Mouse (Mus musculus): Measurements from ENCODE around the gene Tcp10c.
"Not testable (repeated sequence)": the region's sequence is repeated elsewhere in the genome, so short reads cannot be mapped to it uniquely, and the experiment has no call there.

Gene Tcp10c

DNA sequence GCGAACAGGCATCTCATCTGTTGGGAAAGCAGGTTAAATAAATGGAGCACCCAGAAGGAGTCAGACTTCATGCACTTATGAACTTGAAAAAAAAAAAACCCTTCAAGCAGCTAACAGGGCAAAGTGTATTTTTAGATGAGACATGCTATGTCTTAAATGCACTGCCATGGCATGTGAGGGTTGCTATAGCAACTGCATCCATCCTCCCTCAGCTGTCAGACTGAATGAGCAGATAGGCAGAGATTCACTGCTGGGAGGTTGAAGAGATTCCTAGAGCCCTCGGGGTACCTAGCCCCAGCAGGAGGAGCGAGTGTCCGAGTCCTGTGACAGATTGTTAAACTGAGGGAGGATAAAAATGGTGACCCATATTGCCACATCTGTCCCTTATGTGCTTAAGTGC is 36.6 kb downstream of the Tcp10c start:
- not testable (repeated sequence) for DNase-seq (ENCODE audit: low read depth)

DNA sequence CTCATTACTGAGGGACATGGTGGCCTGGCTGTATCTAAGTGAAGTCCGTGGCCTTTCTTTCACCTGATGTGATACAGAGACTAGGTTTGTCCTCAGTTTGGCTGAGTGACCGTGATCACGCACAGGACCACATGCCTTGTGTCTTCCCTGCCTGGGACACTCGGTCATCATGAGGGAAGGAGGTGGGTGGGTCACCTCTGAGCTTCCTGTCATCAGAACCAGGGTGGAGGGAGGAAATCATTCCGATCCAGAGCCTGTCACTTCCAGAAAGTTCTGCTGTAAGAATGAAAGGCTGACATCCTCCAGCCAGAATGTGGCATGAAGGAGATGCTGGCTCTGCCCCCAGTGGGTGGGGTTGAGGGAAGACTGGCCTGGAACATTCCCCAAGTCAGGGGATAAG is 45.6 kb downstream of the Tcp10c start:
- not testable (repeated sequence) for DNase-seq (ENCODE audit: low read depth)

DNA sequence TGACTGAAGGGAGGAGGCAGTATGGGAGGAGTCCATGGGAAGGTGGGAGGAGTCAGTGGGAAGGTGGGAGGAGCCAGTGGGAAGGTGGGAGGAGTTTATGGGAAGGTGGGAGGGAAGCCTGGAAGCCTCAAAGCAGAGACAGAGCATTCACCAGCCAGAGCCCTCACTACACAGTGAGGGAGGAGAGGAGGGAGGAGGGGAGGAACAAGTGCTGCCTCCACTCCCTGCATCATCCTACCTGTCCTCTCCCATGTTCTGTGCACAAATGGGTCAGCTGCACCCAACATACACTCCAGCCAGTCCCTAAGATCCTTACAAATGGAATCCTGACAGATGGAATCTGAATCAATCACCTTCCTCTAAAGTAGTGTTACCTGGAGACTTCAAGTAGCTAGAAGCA is 47.7 kb downstream of the Tcp10c start:
- DNase-seq (ENCODE audit: low read depth), result not testable (repeated sequence)

DNA sequence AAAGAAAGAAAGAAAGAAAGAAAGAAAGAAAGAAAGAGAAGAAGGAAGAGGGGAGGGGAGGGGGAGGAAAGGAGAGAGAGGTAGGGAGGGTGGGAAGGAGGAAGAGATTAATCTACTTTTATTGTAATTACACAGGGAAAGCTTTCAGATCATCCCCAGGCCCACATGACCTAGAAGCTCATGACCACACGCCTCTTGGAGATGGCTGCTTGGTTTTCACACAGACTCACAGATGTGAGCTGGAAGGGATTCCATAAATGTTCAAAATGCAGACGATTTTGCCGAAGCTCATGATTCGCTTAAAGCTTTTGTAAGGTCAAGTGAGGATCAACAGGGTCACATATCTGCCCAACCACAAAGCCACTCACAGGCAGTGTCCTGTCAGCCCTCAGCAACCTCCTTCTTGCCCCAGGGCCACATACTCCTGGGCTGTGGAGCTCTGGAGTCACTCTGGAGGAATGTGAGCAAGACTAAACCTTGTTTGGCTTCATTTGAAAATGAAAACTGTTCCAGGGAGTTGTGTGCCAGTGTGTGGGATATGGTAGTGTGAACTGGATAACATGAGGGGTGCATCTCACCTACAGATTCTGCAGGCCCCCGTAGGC is 49.3 kb downstream of the Tcp10c start:
- not testable (repeated sequence) for DNase-seq (ENCODE audit: low read depth)

DNA sequence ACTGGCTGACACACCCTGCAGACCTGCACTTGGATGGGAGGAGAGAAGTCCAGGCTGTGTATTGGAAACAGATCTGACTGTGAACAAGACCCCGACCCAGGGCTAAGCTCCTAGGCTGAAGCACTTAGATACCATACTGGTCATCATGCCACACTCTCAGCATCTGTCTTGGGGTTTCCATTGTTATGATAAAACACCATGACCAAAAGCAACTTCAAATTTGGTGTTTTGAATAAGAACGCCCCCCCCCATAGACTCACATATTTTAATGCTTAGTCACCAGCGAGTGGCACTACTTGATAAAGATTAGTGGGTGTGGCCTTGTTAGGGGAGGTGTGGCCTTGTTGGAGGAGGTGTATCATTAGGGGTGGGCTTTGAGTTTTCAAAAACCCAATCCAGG is 51.7 kb downstream of the Tcp10c start:
- DNase-seq (ENCODE audit: low read depth), result not testable (repeated sequence)

DNA sequence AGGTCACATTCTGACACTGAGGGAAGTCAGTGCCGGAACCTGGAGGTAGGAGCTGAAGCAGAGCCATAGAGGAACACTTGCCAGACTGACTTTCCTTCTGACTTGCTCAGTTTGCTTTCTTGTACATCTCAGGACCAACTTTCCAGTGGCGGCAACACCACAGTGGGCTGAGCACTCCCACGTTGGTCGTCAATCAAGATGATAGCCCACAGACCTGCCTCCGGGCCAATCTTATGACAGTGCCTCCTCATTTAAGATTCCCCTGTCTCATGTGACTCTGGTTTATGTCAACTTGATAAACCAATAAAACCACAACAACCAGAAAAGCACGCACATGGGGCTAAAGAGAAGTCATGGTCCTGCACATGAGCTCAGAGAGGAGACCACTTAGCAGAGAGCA is 52.3 kb downstream of the Tcp10c start:
- not testable (repeated sequence) for DNase-seq (ENCODE audit: low read depth)

DNA sequence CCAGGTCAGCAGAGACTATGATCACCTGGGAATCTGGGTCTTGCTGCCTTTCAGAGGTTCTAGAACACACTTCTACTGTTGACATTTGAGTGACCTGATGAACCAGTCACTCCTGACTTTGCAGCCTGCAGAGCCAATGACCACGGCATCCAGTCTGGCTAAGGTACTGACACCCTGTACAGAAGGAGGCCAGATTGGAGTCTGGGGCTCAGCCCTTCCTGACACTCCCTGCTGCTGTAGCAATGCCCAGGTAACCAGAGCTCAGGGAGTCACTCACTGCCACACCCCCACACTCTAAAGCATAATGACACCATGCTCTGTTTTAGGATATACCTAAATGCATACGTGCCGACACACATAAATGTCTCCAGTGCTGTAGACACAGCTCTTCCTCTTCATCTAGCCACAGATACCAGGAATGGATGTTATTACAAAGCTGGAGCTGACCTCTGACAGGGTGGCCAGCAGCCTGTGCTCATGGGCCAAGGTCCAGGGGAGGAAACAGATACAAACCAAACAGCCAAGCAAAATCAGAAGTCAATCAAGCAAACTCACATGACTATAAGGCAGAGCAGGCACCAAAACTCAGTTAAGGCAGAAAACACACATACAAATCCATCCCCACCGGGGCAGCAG is 53.4 kb downstream of the Tcp10c start:
- not testable (repeated sequence) for DNase-seq (ENCODE audit: low read depth)

DNA sequence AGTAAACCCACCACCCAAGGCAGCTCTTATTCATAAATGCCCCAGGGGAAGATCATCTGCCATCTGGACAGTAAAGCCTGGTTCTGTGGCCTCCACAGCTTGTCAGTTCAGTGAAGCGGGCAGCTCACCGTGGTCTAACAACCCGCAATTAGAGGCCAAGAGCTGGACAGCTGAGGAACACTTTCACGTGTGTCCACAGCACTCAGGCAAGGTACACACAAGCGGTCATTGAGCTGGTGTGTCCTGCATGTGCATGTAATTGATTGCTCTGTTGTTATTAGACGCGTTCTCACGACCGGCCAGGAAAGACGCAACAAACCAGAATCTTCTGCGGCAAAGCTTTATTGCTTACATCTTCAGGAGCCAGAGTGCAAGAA is 53.9 kb downstream of the Tcp10c start:
- not testable (repeated sequence) for DNase-seq (ENCODE audit: low read depth)

DNA sequence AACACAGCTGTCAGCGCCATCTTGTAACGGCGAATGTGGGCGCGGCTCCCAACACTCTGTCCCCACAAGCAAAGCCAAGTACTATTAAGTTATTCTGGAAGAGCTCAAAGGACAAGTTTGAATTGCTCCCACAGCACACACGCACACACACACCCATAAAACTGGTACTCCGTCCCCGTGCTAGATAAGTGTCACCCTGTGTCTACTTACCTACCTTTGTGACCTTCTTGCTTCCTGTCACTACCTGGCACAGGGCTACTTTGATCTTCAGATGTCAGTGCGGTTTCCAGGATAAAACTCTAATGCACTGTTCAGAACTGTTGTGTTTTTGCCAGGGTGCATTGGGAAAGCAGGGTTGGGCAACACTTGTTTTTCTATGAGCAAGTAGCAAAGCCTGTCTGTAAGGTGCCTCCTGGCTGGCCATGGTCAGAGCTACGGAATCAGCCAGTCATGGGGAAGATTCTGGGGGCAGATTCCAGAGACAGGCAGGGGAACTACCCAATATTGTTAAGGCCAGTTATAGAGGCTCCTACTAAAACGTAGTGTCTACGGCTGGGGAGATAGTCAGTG is 66.7 kb downstream of the Tcp10c start:
- not testable (repeated sequence) for DNase-seq (ENCODE audit: low read depth)

DNA sequence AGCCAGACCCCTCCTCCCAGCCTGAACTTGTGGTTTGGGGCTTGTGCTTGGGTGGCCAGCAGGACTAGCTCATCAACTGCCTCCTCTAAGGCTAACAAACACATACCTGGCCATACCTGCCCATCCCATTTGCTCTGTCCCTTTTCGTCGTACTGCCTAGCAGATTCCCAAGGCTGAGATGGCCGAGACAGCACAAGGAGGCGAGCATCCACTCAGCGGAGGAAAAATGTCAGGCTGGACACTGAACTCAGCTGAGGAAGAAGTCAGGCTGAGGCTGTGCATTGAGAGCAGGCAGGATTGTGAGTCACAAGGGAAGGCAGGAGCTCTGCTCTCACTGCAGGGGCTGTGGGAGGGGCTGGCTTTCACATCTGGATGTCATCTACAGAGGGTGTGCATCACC is 68.3 kb downstream of the Tcp10c start:
- not testable (repeated sequence) for DNase-seq (ENCODE audit: low read depth)

DNA sequence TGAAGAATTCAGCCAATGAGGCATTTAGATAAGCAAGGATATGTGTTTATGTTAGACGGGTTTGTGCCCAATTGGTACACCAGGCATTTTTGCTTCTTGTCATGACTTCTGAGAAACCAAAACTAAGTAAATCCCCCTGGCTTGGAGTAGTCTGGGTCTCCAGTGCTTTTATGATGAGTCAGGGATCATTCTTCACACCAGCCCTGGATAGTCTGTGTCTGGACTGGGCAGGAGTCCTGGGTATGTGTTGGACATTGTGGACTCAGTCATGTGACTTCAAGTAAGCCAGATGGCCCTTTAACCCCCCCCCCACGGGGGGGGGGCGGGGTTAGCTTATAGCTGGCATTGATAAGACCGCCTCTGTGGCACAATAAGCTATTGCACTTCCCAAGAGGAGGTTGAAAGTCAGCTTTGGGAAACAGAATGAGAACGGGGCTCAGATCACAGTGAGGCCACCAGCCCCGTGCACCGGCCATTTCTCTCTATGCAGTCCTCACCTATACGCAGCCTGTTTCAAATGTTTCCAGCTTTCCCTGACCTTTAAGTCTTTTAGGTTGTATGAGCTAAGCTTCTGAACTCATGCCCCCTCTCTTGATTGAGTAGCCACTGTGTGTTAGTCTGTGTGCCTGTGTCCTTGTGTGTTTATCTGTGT is 69.1 kb downstream of the Tcp10c start:
- DNase-seq (ENCODE audit: low read depth), result not testable (repeated sequence)

DNA sequence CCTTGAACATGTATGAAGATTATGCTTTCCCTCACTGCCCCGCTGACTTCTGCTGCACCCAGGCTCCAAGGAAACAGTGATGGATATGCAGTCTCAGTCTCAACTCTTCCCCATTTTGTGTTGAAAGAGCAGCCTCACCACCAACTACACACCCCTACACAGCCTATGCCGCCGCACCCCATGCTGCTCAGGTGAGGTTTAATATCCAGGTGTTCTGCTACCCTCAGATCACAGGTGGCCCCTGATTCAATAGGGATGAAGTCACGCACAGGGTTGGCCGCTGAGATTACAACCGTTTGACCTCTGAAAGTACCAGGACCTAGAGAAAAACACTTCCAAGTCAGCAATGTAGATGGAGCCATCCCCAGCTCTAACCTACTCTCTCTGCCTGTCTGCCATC is 69.9 kb downstream of the Tcp10c start:
- DNase-seq (ENCODE audit: low read depth), result not testable (repeated sequence)

DNA sequence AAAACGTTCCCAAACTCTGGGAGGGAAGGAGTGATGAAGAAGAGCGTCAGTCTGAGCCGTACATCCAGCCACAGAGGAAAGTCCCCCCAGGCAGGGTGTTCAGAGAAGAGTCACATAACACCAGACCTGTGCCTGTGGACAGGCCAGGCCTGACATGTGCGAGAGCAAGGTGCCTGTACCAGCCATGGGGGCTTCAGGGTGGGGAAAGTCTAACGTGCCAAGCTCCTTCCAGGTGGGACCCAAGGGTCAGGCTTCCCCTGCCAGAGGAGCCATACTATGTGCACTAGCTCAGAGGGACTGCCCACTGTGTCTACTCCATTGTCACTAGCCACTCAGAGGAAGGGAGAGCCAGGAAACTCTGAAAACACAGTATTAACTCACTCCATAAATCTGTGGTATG is 71.3 kb downstream of the Tcp10c start:
- DNase-seq (ENCODE audit: low read depth), result not testable (repeated sequence)

DNA sequence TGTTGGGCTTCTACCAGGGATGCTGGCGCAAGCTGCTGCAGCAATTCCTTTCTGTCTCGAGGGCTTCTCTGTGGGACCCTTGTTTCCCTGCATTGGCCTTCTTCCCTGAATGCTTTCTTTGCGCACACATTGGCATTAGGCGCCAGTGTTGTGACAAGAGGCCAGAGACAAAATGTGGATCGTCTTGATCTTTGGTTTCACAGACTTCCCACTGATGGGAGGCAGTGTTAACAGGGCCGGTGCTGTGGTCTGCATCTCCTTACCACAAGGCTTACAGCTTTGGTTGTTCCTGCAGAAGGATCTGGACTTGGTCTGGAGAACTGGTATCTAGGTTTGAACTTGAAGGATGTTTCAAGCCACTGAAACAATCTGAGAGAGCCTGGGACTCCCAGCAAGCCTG is 72.1 kb downstream of the Tcp10c start:
- DNase-seq (ENCODE audit: low read depth), result not testable (repeated sequence)
